Mouse (Mus musculus) layer of hippocampus, adult 8-10 months (tissue): ENCODE measurements at regions not wholly inside any gene's neighbourhood (a gene's known extent, or its start where the extent isn't known, plus 50 kb on each side); places are given as distances from the start of the nearest gene placed in this dataset.

Experiments
- DNase-seq, 2 experiments: peaks; one replicate each; pipeline ENCODE4 v3.0.0; 2022; ENCODE audit warnings: low spot score in 2 of 2

GRCm38 (mm10) chr9:117967080-117967479 is 73.2 kb upstream of the Azi2 start:
- DNase-seq = no peak

DNA sequence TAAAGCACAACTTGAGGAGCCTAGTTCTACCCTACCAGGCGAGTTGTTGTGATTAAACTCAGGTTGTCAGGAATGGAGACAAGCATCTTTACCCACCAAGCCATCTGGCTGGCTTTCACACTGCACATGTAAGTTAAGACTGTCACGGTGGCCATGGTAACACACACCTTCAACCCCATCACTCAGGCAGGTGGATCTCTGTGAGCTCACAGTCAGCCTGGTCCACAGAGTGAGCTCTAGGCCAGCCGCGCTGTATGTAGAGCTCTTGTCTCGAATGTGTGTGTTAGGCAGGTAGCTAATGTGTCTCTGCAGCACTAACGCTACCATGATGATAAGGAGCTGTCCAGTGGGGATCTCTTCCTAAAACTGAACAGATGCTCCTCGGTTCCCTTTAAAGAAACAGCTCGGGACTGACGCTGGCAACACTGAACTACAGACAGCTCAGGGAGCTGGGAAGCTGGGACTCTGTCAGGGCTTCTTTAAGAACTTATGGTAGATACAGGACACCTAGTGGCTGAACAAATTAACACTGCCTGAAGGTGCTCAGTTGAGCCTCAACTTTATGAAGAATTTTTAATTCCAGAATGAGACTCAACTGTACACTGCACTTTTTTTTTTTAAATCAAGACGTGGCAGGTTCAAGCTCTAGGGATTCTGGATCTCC is 73.8 kb upstream of the Azi2 start:
- peak; percentile 8 to 36 for DNase-seq

- no peak for DNase-seq
These were observed 77.9 kb upstream of the Azi2 start for GRCm38 (mm10) chr9:117962088-117963030.

- no peak for DNase-seq
These were observed 80.5 kb upstream of the Azi2 start for GRCm38 (mm10) chr9:117959845-117960244.

GRCm38 (mm10) chr9:117957195-117957594 is 83.1 kb upstream of the Azi2 start:
- DNase-seq = no peak

DNA sequence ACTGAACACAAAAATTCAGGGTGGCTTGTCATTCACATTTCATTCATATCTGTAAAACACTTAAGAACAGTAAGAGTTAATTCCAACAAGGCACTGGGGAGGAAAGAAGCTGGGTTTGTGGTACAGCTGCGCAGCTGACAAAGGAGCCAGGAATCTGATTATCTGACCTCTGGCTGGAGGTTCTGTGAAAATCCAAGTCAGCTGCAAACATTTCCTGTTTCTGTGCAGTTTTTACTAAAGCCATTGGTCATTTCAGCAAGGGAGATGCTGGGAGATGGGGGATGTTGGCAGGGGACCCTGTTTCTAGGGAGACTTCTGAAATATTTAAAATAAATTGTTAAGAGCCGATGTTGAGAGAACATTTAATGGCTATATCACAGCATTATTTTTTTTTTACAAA is 83.6 kb upstream of the Azi2 start:
- no peak for DNase-seq

DNA sequence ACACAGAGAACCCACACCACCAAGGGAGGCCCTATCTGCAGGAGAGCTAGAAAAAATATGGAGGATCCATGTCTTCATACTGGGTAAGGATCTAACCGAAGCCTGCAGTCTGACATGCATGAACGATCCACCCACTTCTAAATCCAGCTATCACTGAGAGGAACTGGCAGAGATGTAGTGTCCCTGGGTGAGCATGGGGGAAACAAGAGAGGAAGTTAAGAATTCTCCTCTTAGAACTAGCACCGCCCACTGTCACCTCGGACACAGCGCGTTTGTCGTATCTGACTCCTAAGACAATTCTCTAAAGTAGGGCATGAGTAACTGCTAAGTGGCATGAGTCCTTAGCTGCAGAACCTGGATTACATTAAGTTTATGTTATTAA is 112.8 kb upstream of the Azi2 start:
- no peak for DNase-seq

- DNase-seq = no peak
These were observed 113.4 kb upstream of the Azi2 start for GRCm38 (mm10) chr9:117926700-117927465.

DNA sequence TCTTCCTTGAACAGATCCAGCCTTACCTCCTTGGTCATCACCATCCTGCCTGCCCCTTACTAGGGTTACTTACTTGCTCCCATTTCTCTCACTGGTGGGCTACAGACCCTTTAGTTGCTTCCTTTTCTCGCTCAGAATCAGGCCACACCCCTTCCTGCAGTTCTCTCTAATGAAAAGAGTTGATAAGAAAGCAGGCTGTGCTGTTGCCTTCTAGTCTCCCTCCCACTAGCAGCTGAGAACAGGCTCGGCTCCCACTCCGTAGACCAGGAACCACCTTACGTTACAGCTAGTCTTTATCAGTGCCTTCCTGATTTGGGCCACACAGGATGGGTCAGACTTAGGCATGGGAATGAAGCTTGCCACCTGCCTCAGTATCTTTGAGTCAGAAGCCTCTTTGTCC is 117.3 kb upstream of the Azi2 start:
- DNase-seq = no peak

DNA sequence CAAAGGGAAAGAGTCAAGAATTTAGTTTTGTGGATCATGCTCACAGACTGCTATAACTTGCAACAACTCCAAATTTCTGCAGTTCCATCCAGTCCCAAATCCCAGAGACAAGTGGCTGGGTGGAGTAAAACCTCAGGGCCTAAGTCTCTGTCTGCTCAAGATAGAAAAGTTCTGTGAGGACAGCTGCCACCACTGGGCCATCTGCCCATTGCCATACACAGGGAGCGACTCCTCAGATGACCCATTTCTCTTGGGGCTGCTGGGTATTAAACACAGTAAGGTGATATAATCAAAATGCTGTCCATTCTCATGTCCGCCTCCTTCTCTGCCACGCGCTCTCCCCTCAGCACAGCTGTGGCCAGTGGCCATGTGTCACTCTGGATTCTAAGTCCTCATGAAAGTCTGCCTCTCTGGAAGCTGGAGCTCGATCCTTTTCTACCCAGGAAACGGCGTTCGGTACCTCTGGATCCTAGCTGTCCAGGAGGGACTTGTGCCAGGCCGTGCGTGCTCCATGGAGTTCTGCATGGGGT is 132.3 kb upstream of the Azi2 start:
- no peak for DNase-seq

DNA sequence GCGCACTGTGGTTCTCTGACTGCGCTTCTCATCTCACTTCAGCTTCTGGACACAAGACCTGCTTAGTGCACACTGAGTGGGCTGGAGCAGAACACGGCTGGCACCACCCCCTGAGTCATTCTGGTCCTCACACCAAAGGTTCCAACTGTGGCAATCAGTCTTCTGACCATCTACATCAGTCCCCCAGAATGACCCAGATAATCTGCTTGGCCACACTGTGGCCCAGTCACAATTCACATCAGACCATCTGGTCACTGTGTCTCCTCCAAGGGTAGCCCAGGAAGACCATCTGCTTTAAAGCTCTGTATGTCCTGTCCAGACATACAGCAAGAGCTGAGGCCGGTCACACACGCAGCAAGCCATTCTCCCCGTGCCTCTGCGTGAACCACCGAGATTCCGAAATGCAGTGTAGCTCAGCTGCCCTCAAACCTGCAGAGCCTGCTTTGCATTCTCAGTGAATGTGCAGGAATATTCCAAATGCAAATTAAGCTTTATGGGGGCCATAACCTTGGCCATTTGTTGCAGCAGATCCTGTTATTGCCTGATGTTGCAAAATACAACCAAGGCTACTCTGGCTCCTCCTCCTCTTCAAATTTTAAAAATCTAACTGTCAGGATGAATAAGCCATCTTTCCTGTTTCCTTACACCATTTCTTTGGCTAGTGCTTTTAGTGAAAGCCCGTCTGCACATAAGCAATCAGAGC is 135.1 kb upstream of the Azi2 start:
- no peak for DNase-seq

- no peak for DNase-seq
These were observed 135.7 kb upstream of the Azi2 start for GRCm38 (mm10) chr9:117904621-117905020.

- DNase-seq = peak; percentile 7 to 8
These were observed 137.3 kb upstream of the Azi2 start for GRCm38 (mm10) chr9:117903025-117903424.

- no peak for DNase-seq
These were observed 137.9 kb upstream of the Azi2 start for GRCm38 (mm10) chr9:117902239-117902939.

DNA sequence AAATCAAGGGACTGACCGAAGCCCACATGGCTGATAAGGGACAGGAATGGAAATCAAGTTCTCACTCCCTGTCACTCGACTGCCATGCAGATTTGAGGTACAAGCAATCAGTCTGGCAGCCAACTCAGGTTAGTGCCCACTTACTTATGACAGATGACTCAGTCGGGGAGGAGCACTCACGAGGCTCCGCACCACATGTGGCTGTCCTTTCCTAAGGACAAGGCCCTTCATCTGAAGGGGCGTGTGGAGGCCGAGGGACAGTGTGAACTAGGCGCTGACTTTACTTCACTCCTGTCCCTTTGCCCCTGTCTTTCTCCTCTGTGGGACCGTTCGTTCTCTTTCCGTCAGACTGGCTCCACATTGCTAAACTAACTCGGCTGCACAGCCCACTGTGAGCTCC is 139.7 kb upstream of the Azi2 start:
- no peak for DNase-seq

- DNase-seq = no peak
These were observed 143.8 kb upstream of the Azi2 start for GRCm38 (mm10) chr9:117896517-117896916.

- no peak for DNase-seq
These were observed 147.7 kb upstream of the Azi2 start for GRCm38 (mm10) chr9:117892601-117893000.

DNA sequence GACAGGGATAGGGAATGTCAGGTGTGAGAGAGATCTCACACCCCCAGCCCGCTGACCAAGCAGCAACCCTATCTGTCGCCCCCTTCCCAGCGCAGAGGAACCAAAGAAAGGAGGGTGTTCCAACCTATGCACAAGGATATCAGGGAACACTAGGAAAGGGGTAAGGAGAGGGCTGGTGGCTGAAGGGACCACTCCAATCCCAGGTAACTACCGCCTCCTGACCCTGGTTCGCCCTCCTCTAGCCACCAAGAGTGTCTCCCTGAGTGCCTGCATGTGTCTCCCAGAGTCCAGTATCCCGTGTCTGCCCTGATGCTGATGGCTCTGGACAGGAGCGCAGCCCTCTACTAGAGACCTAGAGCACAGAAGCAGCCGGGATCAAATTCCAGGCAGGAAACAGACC is 167.1 kb upstream of the Azi2 start:
- DNase-seq = no peak

- DNase-seq = peak in 1 of 2 experiments; percentile 17
These were observed 167.8 kb upstream of the Azi2 start for GRCm38 (mm10) chr9:117872387-117873081.

DNA sequence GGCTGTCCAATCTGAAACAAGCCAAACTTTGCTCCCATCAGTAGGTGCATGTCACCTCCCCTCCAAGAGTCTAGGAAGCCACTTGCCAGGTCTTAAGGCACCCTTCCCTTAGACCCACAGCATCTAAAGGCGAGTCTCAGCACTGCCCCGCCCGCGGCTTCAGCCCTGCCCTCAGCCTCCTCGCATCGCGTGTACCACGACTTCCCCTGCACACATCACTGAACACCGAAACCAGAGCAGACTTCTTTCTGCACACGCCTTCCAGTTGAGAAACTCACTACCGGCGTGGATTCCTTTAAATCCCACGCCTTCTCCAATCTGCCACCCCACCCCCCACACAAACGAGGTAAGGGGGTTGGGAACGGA is 168.3 kb upstream of the Azi2 start:
- DNase-seq = peak in 1 of 2 experiments; percentile 3
